Mouse (Mus musculus) lung, embryonic 14.5 days (tissue): ENCODE measurements around the gene Unc79. TPM values are rescaled to one million over a fixed set of nuclear protein-coding genes. Genes with fewer than 3 reads are reported as not detected.
A peak's percentile ranks its signal among the peaks of the same experiment; 100 is the strongest.

Source experiments
- ATAC-seq: fragments of 200-750 bp; cut with Nextera tagmentation; 2 replicates; pipeline ENCODE4 v1.8.0; 2017; ENCODE audit warnings: mild to moderate bottlenecking, moderate TSS enrichment, moderate library complexity; ENCODE audit not compliant: insufficient read depth
- DNase-seq: peaks from one replicate; pipeline ENCODE4 v3.0.0-alpha.2; 2015
- H3K27ac ChIP-seq: fragments of 300-500 bp; sonication (generic); 2 replicates; pipeline ENCODE4 v1.5.1; 2014; ENCODE audit warnings: low read depth, mild to moderate bottlenecking, moderate library complexity
- H3K27me3 ChIP-seq: fragments of 300-500 bp; sonication (generic); 2 replicates; pipeline ENCODE4 v1.6.1; 2014; ENCODE audit warnings: low read length, control low read depth; ENCODE audit not compliant: insufficient read depth
- H3K36me3 ChIP-seq: fragments of 300-500 bp; sonication (generic); 2 replicates; pipeline ENCODE4 v1.6.1; 2014; ENCODE audit warnings: control low read depth; ENCODE audit not compliant: insufficient read depth
- H3K4me1 ChIP-seq: fragments of 300-500 bp; sonication (generic); 2 replicates; pipeline ENCODE4 v1.6.1; 2014; ENCODE audit warnings: antibody characterized with exemption, control low read depth; ENCODE audit not compliant: insufficient read depth
- H3K4me2 ChIP-seq: fragments of 300-500 bp; sonication (generic); 2 replicates; pipeline ENCODE4 v1.6.1; 2014; ENCODE audit warnings: mild to moderate bottlenecking
- H3K4me3 ChIP-seq: fragments of 300-500 bp; sonication (generic); 2 replicates; pipeline ENCODE4 v1.5.1; 2014; ENCODE audit warnings: low read depth, low read length
- H3K9ac ChIP-seq: fragments of 300-500 bp; sonication (generic); 2 replicates; pipeline ENCODE4 v1.6.1; 2014
- H3K9me3 ChIP-seq: fragments of 300-500 bp; sonication (generic); 2 replicates; pipeline ENCODE4 v1.6.1; 2016; ENCODE audit warnings: low read depth, low read length, control low read depth
- CTCF ChIP-seq: IDR thresholded peaks from 2 replicates; pipeline ENCODE4 v1.5.1; 2016; ENCODE audit warnings: antibody characterized with exemption, low read depth
- WGBS: fragments of 180-500 bp; shearing (Covaris S2); extraction: QIAGEN DNeasy Blood & Tissue Kit; methylation state at CpG from one replicate; pipeline ENCODE4 v1.1.7; 2014; 5-methylcytosine and 5-hydroxymethylcytosine counted together
- polyA plus RNA-seq: library from polyadenylated mRNA; unstranded; fragments of >200 nt; fragmentation: Nextera tagmentation; extraction: Ambion mirVana; gene quantifications from 2 replicates; pipeline ENCODE4 v1.2.1, GENCODE M21; 2014

Gene Unc79
- polyA plus RNA-seq, 1 experiment from 2014 or later, result 0.09 TPM

- no peak overlapping the region for H3K4me2 ChIP-seq
- no peaks in the 10 kb centered on the region for H3K4me1 ChIP-seq
- no peak for ATAC-seq
- no peaks in the 10 kb centered on the region for H3K9me3 ChIP-seq
- no peak overlapping the region for H3K27ac ChIP-seq
- no peak for DNase-seq
- TF ChIP-seq CTCF, result no peak
- H3K9ac ChIP-seq, result no peak overlapping the region
- H3K36me3 ChIP-seq, result no peaks in the 10 kb centered on the region
- WGBS, result 41% methylated on average over 5 of the region's 5 CpGs
- no peak overlapping the region for H3K4me3 ChIP-seq
- no peaks in the 10 kb centered on the region for H3K27me3 ChIP-seq
Observed at GRCm38 (mm10) chr12:103095160-103095559, 146.5 kb downstream of the Unc79 start.

- ATAC-seq, result peak; percentile 44; the same call in 1 of the 2 replicates
Observed at GRCm38 (mm10) chr12:103099185-103099584, 150.5 kb downstream of the Unc79 start.

GRCm38 (mm10) chr12:103100088-103100487, 151.4 kb downstream of the Unc79 start:
- H3K4me3 ChIP-seq, result no peak overlapping the region
- H3K9ac ChIP-seq, result no peak overlapping the region
- TF ChIP-seq CTCF, result peak; percentile 36
- no peak overlapping the region for H3K27ac ChIP-seq
- H3K4me2 ChIP-seq, result no peak overlapping the region
- ATAC-seq (no peak), DNase-seq (no peak)
- 49% methylated on average over 5 of the region's 5 CpGs for WGBS
- H3K36me3 ChIP-seq, result no peaks in the 10 kb centered on the region
- no peaks in the 10 kb centered on the region for H3K27me3 ChIP-seq
- H3K4me1 ChIP-seq, result no peaks in the 10 kb centered on the region
- no peaks in the 10 kb centered on the region for H3K9me3 ChIP-seq

More at GRCm38 (mm10) chr12:103099185-103099584, 150.5 kb downstream of the Unc79 start:
- Histone ChIP-seq H3K27ac (no peak overlapping the region), H3K4me1 (no peaks in the 10 kb centered on the region), H3K4me2 (no peak overlapping the region), H3K4me3 (no peak overlapping the region), H3K9ac (no peak overlapping the region), H3K9me3 (no peaks in the 10 kb centered on the region), H3K27me3 (no peaks in the 10 kb centered on the region), H3K36me3 (no peaks in the 10 kb centered on the region)
- WGBS, result 46% methylated on average over 1 of the region's 1 CpGs
- peak; percentile 34 for DNase-seq
- peak; percentile 28 for TF ChIP-seq CTCF

- 53% methylated on average over 2 of the region's 2 CpGs for WGBS
- ATAC-seq (no peak), DNase-seq (no peak)
- Histone ChIP-seq H3K27me3 (no peaks in the 10 kb centered on the region), H3K9ac (no peak overlapping the region), H3K4me2 (no peak overlapping the region), H3K27ac (no peak overlapping the region), H3K4me3 (no peak overlapping the region), H3K4me1 (no peaks in the 10 kb centered on the region), H3K36me3 (no peaks in the 10 kb centered on the region), H3K9me3 (no peaks in the 10 kb centered on the region)
- no peak for TF ChIP-seq CTCF
Observed at GRCm38 (mm10) chr12:103103041-103103440, 154.4 kb downstream of the Unc79 start.

GRCm38 (mm10) chr12:103103601-103104000, 154.9 kb downstream of the Unc79 start:
- no peaks in the 10 kb centered on the region for H3K27me3 ChIP-seq
- no peaks in the 10 kb centered on the region for H3K4me1 ChIP-seq
- no peak; the same call in 1 of the 2 replicates for ATAC-seq
- no peak overlapping the region for H3K4me3 ChIP-seq
- H3K27ac ChIP-seq, result no peak overlapping the region
- peak overlapping the region; percentile 27; the same call in 1 of the 2 replicates for H3K4me2 ChIP-seq
- TF ChIP-seq CTCF, result no peak
- DNase-seq, result peak; percentile 5
- WGBS, result 3% methylated on average over 5 of the region's 5 CpGs
- no peak overlapping the region for H3K9ac ChIP-seq
- H3K36me3 ChIP-seq, result no peaks in the 10 kb centered on the region
- H3K9me3 ChIP-seq, result no peaks in the 10 kb centered on the region

- Histone ChIP-seq H3K4me2 (no peak overlapping the region), H3K9me3 (no peaks in the 10 kb centered on the region), H3K9ac (no peak overlapping the region), H3K36me3 (no peaks in the 10 kb centered on the region), H3K4me3 (no peak overlapping the region), H3K4me1 (no peaks in the 10 kb centered on the region), H3K27ac (no peak overlapping the region), H3K27me3 (no peaks in the 10 kb centered on the region)
- WGBS, result 81% methylated on average over 7 of the region's 7 CpGs
- ATAC-seq (no peak), DNase-seq (no peak)
- no peak for TF ChIP-seq CTCF
Observed at GRCm38 (mm10) chr12:103109301-103109700, 160.6 kb downstream of the Unc79 start.

GRCm38 (mm10) chr12:103116639-103117038, 168.0 kb downstream of the Unc79 start:
- H3K27ac ChIP-seq, result no peak overlapping the region
- H3K9ac ChIP-seq, result no peak overlapping the region
- H3K4me3 ChIP-seq, result no peak overlapping the region
- no peak for TF ChIP-seq CTCF
- no peaks in the 10 kb centered on the region for H3K27me3 ChIP-seq
- H3K36me3 ChIP-seq, result no peaks in the 10 kb centered on the region
- no peaks in the 10 kb centered on the region for H3K4me1 ChIP-seq
- ATAC-seq (no peak), DNase-seq (no peak)
- no peaks in the 10 kb centered on the region for H3K9me3 ChIP-seq
- 77% methylated on average over 8 of the region's 8 CpGs for WGBS
- no peak overlapping the region for H3K4me2 ChIP-seq
